Mouse (Mus musculus) CH12.LX (cell line): ENCODE data around the gene Olfr1443.

Source experiments
- CTCF ChIP-seq, 2 experiments: IDR thresholded peaks in 1 of 2; conservative IDR thresholded peaks in 1 of 2; 2 replicates each; pipeline ENCODE4 v1.5.1; 2011 to 2012; ENCODE audit warnings: low read depth in 2 of 2, low read length in 2 of 2, improper control_type of control experiment in 1 of 2, inconsistent platforms in 1 of 2, mild to moderate bottlenecking in 1 of 2, moderate library complexity in 1 of 2
- E2F4 ChIP-seq: IDR thresholded peaks from 2 replicates; pipeline ENCODE4 v1.6.1; 2011; ENCODE audit warnings: low read depth, low read length, improper control_type of control experiment; ENCODE audit not compliant: insufficient replicate concordance
- NRF1 ChIP-seq: IDR thresholded peaks from 2 replicates; pipeline ENCODE4 v1.6.1; 2014; ENCODE audit warnings: low read depth, mild to moderate bottlenecking, inconsistent platforms, low read length, improper control_type of control experiment, moderate library complexity
- TCF12 ChIP-seq: IDR thresholded peaks from 2 replicates; pipeline ENCODE4 v1.6.1; 2014; ENCODE audit warnings: low read depth, mild to moderate bottlenecking, inconsistent platforms, low read length, improper control_type of control experiment
- USF1 ChIP-seq: IDR thresholded peaks from 2 replicates; pipeline ENCODE4 v1.6.1; 2014; ENCODE audit warnings: low read depth, mild to moderate bottlenecking, inconsistent platforms, low read length, improper control_type of control experiment
- ZNF384 ChIP-seq: IDR thresholded peaks from 2 replicates; pipeline ENCODE4 v1.6.1; 2012; ENCODE audit warnings: low read depth, low read length, improper control_type of control experiment, inconsistent platforms

- TF ChIP-seq CTCF (conservative IDR thresholded peaks at IDR 0.05 in 1 of 2, IDR thresholded peaks at IDR 0.05 in 1 of 2; ENCODE audit: low read depth in 2 of 2, low read length in 2 of 2) (no peak), E2F4 (no peak), ZNF384 (no peak), TCF12 (no peak), NRF1 (no peak), USF1 (no peak)
Observed at GRCm38 (mm10) chr19:12638049-12638448, 39.9 kb upstream of the Olfr1443 start.
